Mouse (Mus musculus) limb, embryonic 15.5 days (tissue): ENCODE measurements around the gene Dab1. TPM values are rescaled to one million over a fixed set of nuclear protein-coding genes. Genes with fewer than 3 reads are reported as not detected.

Source experiments
- ATAC-seq: fragments of 200-750 bp; cut with Nextera tagmentation; 2 replicates; pipeline ENCODE4 v1.8.0; 2017; ENCODE audit warnings: low read depth, moderate TSS enrichment; ENCODE audit not compliant: insufficient number of reproducible peaks, low FRiP score, low TSS enrichment
- H3K27ac ChIP-seq: fragments of 300-500 bp; sonication (generic); 2 replicates; pipeline ENCODE4 v1.5.1; 2015; ENCODE audit warnings: moderate library complexity, mild to moderate bottlenecking, inconsistent platforms
- H3K27me3 ChIP-seq: fragments of 300-500 bp; sonication (generic); 2 replicates; pipeline ENCODE4 v1.6.1; 2015; ENCODE audit warnings: inconsistent platforms
- H3K36me3 ChIP-seq: fragments of 300-500 bp; sonication (generic); 2 replicates; pipeline ENCODE4 v1.6.1; 2015; ENCODE audit warnings: inconsistent platforms
- H3K4me1 ChIP-seq: fragments of 300-500 bp; sonication (generic); 2 replicates; pipeline ENCODE4 v1.6.1; 2015; ENCODE audit warnings: inconsistent platforms
- H3K4me2 ChIP-seq: fragments of 300-500 bp; sonication (generic); 2 replicates; pipeline ENCODE4 v1.6.1; 2015; ENCODE audit warnings: mild to moderate bottlenecking, inconsistent platforms
- H3K4me3 ChIP-seq: fragments of 300-500 bp; sonication (generic); 2 replicates; pipeline ENCODE4 v1.5.1; 2015; ENCODE audit warnings: mild to moderate bottlenecking, inconsistent platforms
- H3K9ac ChIP-seq: fragments of 300-500 bp; sonication (generic); 2 replicates; pipeline ENCODE4 v1.6.1; 2015; ENCODE audit warnings: inconsistent platforms
- H3K9me3 ChIP-seq: fragments of 300-500 bp; sonication (generic); 2 replicates; pipeline ENCODE4 v1.6.1; 2016; ENCODE audit warnings: inconsistent platforms
- WGBS: fragments of 180-500 bp; shearing (Covaris S2); methylation state at CpG from one replicate; pipeline ENCODE4 v1.1.7; 2015; 5-methylcytosine and 5-hydroxymethylcytosine counted together
- polyA plus RNA-seq: library from polyadenylated mRNA; unstranded; fragments of >200 nt; fragmentation: Nextera tagmentation; extraction: Ambion mirVana; gene quantifications from 2 replicates; pipeline ENCODE4 v1.2.1, GENCODE M21; 2015

Gene Dab1
- polyA plus RNA-seq, 1 experiment from 2014 or later: 10.6 TPM

GRCm38 (mm10) chr4:104220099-104220498 is 600.9 kb downstream of the Dab1 start:
- WGBS: 18% methylated on average over 3 of the region's 3 CpGs
- no peak for ATAC-seq

GRCm38 (mm10) chr4:104229296-104229695 is 610.1 kb downstream of the Dab1 start:
- Histone ChIP-seq H3K36me3 (no peaks in the 10 kb centered on the region), H3K4me2 (no peak overlapping the region), H3K4me3 (no peak overlapping the region), H3K9me3 (no peaks in the 10 kb centered on the region), H3K27me3 (no peaks in the 10 kb centered on the region), H3K27ac (no peak overlapping the region), H3K4me1 (no peaks in the 10 kb centered on the region; the same call in 1 of the 2 replicates), H3K9ac (no peak overlapping the region)
- no peak for ATAC-seq
- WGBS: 73% methylated on average over 3 of the region's 3 CpGs

More at GRCm38 (mm10) chr4:104220099-104220498, 600.9 kb downstream of the Dab1 start:
- Histone ChIP-seq H3K4me3 (no peak overlapping the region), H3K9me3 (no peaks in the 10 kb centered on the region), H3K4me2 (no peak overlapping the region), H3K4me1 (no peaks in the 10 kb centered on the region; the same call in 1 of the 2 replicates), H3K27ac (no peak overlapping the region), H3K9ac (no peak overlapping the region), H3K36me3 (no peaks in the 10 kb centered on the region), H3K27me3 (no peaks in the 10 kb centered on the region)

DNA sequence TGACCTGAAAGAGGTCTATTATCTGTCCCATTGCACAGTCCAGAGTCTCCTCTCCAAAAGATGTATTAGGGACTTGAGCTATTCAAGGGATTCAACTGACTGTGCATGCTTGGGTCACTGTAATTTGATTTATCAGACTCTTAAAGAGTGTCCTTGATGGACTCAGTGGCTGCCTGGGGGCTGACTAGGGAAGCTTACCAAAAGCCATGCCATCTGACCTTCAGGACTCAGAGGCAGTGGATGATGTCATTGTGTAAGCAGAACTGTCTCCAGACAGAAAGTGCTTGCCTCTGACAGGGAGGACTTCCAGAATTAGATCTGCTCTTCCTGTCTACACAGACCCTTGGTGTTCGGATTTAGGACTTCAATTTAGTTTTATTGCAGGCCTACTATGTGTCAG is 627.3 kb downstream of the Dab1 start:
- 43% methylated on average over 1 of the region's 1 CpGs for WGBS
- H3K4me2 ChIP-seq: no peak overlapping the region
- H3K36me3 ChIP-seq: no peaks in the 10 kb centered on the region
- no peaks in the 10 kb centered on the region for H3K9me3 ChIP-seq
- H3K27ac ChIP-seq: no peak overlapping the region
- no peaks in the 10 kb centered on the region for H3K4me1 ChIP-seq
- H3K27me3 ChIP-seq: no peaks in the 10 kb centered on the region
- no peak overlapping the region for H3K9ac ChIP-seq
- no peak for ATAC-seq
- no peak overlapping the region for H3K4me3 ChIP-seq

- Histone ChIP-seq H3K36me3 (no peaks in the 10 kb centered on the region), H3K4me3 (no peak overlapping the region), H3K9me3 (no peaks in the 10 kb centered on the region), H3K4me1 (no peaks in the 10 kb centered on the region), H3K4me2 (no peak overlapping the region), H3K27ac (no peak overlapping the region), H3K27me3 (no peaks in the 10 kb centered on the region), H3K9ac (no peak overlapping the region)
- ATAC-seq: no peak
- WGBS: 86% methylated on average over 6 of the region's 6 CpGs
Observed at GRCm38 (mm10) chr4:104249462-104249861, 630.3 kb downstream of the Dab1 start.

GRCm38 (mm10) chr4:104257776-104258175 is 638.6 kb downstream of the Dab1 start:
- 72% methylated on average over 8 of the region's 8 CpGs for WGBS

GRCm38 (mm10) chr4:104269422-104270172 is 650.4 kb downstream of the Dab1 start:
- Histone ChIP-seq H3K27ac (no peak overlapping the region), H3K4me2 (no peak overlapping the region), H3K27me3 (no peaks in the 10 kb centered on the region), H3K4me1 (no peaks in the 10 kb centered on the region), H3K9ac (no peak overlapping the region), H3K4me3 (no peak overlapping the region), H3K9me3 (no peaks in the 10 kb centered on the region), H3K36me3 (no peaks in the 10 kb centered on the region)
- 75% methylated on average over 6 of the region's 6 CpGs for WGBS
- no peak for ATAC-seq

More at GRCm38 (mm10) chr4:104257776-104258175, 638.6 kb downstream of the Dab1 start:
- H3K36me3 ChIP-seq: no peaks in the 10 kb centered on the region
- H3K27me3 ChIP-seq: no peaks in the 10 kb centered on the region
- no peak overlapping the region for H3K27ac ChIP-seq
- no peak for ATAC-seq
- no peak overlapping the region for H3K4me3 ChIP-seq
- H3K9me3 ChIP-seq: no peaks in the 10 kb centered on the region
- no peak overlapping the region for H3K4me2 ChIP-seq
- no peak overlapping the region for H3K9ac ChIP-seq
- no peaks in the 10 kb centered on the region for H3K4me1 ChIP-seq

GRCm38 (mm10) chr4:104270173-104270557 is 651.0 kb downstream of the Dab1 start:
- H3K36me3 ChIP-seq: no peaks in the 10 kb centered on the region
- H3K4me2 ChIP-seq: no peak overlapping the region
- H3K4me1 ChIP-seq: no peaks in the 10 kb centered on the region
- ATAC-seq: no peak
- H3K4me3 ChIP-seq: no peak overlapping the region
- H3K9ac ChIP-seq: no peak overlapping the region
- no peak overlapping the region for H3K27ac ChIP-seq
- 74% methylated on average over 5 of the region's 5 CpGs for WGBS
- H3K9me3 ChIP-seq: no peaks in the 10 kb centered on the region
- H3K27me3 ChIP-seq: no peaks in the 10 kb centered on the region

DNA sequence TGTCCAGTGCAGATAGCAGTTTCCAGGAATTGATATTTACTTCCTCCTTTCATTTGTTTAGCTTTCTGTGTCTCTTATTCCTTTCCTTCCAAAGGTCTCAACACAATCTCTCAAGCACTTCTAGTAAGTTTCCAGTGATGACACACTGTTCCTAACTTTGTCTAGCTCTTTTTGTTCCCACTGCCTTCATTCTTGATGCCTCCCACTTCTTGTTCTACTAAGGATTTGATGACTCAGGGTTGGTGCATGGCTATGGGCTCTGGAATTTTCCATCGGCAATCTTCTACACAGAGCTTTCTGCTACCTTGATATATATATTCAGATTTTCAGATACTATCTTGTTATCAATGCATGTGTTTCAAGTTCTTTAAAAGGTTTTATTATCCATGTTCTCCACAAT is 656.1 kb downstream of the Dab1 start:
- WGBS: 89% methylated on average over 1 of the region's 1 CpGs

GRCm38 (mm10) chr4:104276916-104277315 is 657.8 kb downstream of the Dab1 start:
- WGBS: 82% methylated on average over 7 of the region's 7 CpGs
- ATAC-seq: no peak

More for the DNA sequence above, 656.1 kb downstream of the Dab1 start:
- no peaks in the 10 kb centered on the region for H3K36me3 ChIP-seq
- H3K9me3 ChIP-seq: no peaks in the 10 kb centered on the region
- no peak overlapping the region for H3K27ac ChIP-seq
- ATAC-seq: no peak
- no peak overlapping the region for H3K4me3 ChIP-seq
- H3K9ac ChIP-seq: no peak overlapping the region
- no peaks in the 10 kb centered on the region for H3K4me1 ChIP-seq
- H3K27me3 ChIP-seq: no peaks in the 10 kb centered on the region
- H3K4me2 ChIP-seq: no peak overlapping the region

GRCm38 (mm10) chr4:104281518-104281917 is 662.4 kb downstream of the Dab1 start:
- Histone ChIP-seq H3K4me1 (no peaks in the 10 kb centered on the region), H3K9me3 (no peaks in the 10 kb centered on the region), H3K27ac (no peak overlapping the region), H3K9ac (no peak overlapping the region), H3K36me3 (no peaks in the 10 kb centered on the region), H3K4me3 (no peak overlapping the region), H3K4me2 (no peak overlapping the region), H3K27me3 (no peaks in the 10 kb centered on the region)
- 67% methylated on average over 3 of the region's 3 CpGs for whole genome bisulfite sequencing
- no peak for ATAC-seq

More at GRCm38 (mm10) chr4:104276916-104277315, 657.8 kb downstream of the Dab1 start:
- Histone ChIP-seq H3K4me3 (no peak overlapping the region), H3K9ac (no peak overlapping the region), H3K27ac (no peak overlapping the region), H3K36me3 (no peaks in the 10 kb centered on the region), H3K4me2 (no peak overlapping the region), H3K9me3 (no peaks in the 10 kb centered on the region), H3K4me1 (no peaks in the 10 kb centered on the region), H3K27me3 (no peaks in the 10 kb centered on the region)

DNA sequence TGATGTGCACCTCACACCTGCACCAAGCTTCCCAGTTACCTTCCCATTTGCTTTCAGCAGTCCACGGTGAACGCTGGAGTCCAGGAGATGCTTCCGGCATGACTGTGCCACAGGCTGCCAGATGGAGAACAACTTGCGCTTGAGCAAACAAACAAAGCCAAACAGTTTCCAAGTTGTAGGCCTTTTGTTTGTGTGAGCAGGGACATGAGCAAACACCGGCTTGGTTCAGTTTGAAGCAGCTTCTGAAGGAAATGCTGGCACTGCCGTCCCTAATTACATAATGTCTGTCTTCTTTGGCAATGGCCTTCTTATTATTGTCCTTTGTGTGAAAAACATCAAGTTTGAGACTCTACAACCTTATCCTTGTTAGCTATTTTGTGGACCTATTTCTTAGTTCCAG is 664.7 kb downstream of the Dab1 start:
- H3K4me1 ChIP-seq: no peaks in the 10 kb centered on the region
- H3K9ac ChIP-seq: no peak overlapping the region
- H3K4me2 ChIP-seq: no peak overlapping the region
- ATAC-seq: no peak
- no peaks in the 10 kb centered on the region for H3K36me3 ChIP-seq
- H3K4me3 ChIP-seq: no peak overlapping the region
- H3K27ac ChIP-seq: no peak overlapping the region
- no peaks in the 10 kb centered on the region for H3K9me3 ChIP-seq
- WGBS: 81% methylated on average over 6 of the region's 6 CpGs
- no peaks in the 10 kb centered on the region for H3K27me3 ChIP-seq

GRCm38 (mm10) chr4:104288401-104288800 is 669.2 kb downstream of the Dab1 start:
- no peak for ATAC-seq
- H3K4me1 ChIP-seq: no peaks in the 10 kb centered on the region
- WGBS: 60% methylated on average over 3 of the region's 3 CpGs

More at GRCm38 (mm10) chr4:104288401-104288800, 669.2 kb downstream of the Dab1 start:
- Histone ChIP-seq H3K27me3 (no peaks in the 10 kb centered on the region), H3K4me2 (no peak overlapping the region), H3K4me3 (no peak overlapping the region), H3K9me3 (no peaks in the 10 kb centered on the region), H3K27ac (no peak overlapping the region), H3K36me3 (no peaks in the 10 kb centered on the region), H3K9ac (no peak overlapping the region)
